Mouse (Mus musculus): ENCODE data around the gene D330045A20Rik.
"Not testable (repeated sequence)": the region's sequence is repeated elsewhere in the genome, so short reads cannot be mapped to it uniquely, and the experiment has no call there.

Gene D330045A20Rik

GRCm38 (mm10) chrX:139480022-139480894, at the start of gene D330045A20Rik:
Gene D330045A20Rik (plus strand): TSS chrX:139480367.
- no peak for DNase-seq (ENCODE audit: low spot score in 2 of 2)

- DNase-seq (ENCODE audit: low spot score in 2 of 2) = no peak
Observed at GRCm38 (mm10) chrX:139432550-139432949, 47.6 kb upstream of the D330045A20Rik start.

DNA sequence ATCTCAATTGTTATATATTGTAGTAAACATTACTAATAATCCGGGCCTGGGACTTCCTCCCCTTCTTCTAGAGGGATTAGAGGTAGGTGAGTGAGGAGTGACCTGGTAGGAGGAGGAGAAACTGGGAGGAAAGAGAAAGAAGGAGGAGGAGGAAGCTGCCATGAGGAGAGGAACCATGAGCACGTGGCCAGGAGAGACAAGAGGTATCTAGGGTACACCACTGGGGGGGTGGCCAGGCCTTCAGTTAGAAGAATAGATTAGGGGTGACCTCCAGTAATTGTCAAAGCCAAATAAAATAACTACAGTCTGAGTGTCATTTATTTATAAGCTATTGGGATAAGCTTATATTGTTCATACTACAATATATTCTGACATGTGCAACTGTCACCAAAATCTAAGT, 45.0 kb upstream of the D330045A20Rik start:
- DNase-seq (ENCODE audit: low spot score in 2 of 2) = no peak

DNA sequence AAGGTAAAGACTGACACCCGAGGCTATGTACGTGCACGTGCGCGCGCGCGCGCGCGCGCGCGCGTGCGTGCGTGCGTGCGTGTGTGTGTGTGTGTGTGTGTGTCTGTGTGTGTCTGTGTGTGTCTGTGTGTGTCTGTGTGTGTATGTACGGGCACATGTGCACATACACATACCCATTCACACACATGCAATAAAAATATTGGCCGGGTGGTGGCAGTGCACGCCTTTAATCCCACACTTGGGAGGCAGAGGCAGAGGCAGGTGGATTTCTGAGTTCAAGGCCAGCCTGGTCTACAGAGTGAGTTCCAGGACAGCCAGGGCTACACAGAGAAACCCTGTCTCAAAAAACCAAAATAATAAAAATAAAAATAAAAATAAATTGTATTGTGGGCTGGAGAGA, 39.1 kb upstream of the D330045A20Rik start:
- DNase-seq (ENCODE audit: low spot score in 2 of 2) = not testable (repeated sequence)

DNA sequence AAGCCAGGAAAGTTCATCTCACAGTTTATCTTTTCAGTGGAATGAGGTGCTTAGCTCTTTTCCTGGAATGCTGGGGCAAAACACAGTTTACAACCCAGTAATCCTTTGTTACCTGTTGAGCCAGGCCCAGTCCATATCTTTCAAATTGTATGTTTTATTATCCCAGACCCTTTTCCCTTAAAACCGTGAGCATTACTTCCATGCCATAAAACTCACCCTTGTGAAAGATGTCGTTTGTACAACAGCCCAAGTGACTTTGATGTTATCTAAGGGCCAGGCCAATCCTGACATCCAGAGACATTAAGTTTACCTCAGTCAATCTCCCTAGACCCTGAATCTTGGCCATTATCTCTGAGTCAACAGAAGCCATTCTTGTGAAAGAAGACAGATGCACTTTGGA, 23.4 kb upstream of the D330045A20Rik start:
- DNase-seq (ENCODE audit: low spot score in 2 of 2) = no peak

DNA sequence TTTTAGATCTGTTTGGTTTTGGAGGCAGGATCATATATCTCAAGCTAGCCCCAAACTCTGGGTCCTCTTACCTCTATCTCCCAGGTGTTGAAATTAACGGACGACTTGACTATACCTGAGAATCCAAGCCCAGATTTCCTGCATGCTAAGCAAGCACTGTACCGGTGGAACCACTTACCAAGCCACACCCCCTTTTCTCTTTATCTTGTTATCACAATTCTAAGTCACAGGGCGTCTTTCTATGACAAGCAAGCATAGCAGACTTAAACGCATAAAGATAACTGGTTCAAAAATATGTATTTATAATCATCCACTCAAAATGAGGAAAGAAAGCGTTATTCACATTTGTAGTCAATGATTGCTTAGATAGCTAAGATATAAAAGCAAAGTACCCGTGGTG, 1.9 kb downstream of the D330045A20Rik start:
- DNase-seq (ENCODE audit: low spot score in 2 of 2) = no peak

- DNase-seq (ENCODE audit: low spot score in 2 of 2) = no peak
Observed at GRCm38 (mm10) chrX:139484974-139485373, 4.8 kb downstream of the D330045A20Rik start.

DNA sequence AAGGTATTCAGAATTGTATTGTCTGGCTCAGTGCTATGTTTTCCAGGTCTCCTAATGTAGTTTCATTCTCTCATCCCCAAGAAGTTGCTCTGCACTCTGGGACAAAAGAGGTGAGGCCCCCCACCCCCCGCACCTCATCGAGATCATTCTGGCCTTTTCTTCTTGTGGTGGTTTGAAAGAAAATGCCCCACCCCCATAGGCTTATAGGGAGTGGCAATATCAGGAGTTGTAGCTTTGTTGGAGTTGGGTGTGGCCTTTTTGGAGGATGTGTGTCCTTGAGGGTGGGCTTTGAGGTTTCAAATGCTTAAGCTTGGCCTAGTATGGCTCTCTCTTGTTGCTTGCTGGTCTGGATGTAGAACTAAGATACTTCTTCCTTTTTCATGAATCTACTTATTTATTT, 36.0 kb downstream of the D330045A20Rik start:
- DNase-seq (ENCODE audit: low spot score in 2 of 2) = no peak

- DNase-seq (ENCODE audit: low spot score in 2 of 2) = no peak
Observed at GRCm38 (mm10) chrX:139519251-139519650, 39.1 kb downstream of the D330045A20Rik start.

DNA sequence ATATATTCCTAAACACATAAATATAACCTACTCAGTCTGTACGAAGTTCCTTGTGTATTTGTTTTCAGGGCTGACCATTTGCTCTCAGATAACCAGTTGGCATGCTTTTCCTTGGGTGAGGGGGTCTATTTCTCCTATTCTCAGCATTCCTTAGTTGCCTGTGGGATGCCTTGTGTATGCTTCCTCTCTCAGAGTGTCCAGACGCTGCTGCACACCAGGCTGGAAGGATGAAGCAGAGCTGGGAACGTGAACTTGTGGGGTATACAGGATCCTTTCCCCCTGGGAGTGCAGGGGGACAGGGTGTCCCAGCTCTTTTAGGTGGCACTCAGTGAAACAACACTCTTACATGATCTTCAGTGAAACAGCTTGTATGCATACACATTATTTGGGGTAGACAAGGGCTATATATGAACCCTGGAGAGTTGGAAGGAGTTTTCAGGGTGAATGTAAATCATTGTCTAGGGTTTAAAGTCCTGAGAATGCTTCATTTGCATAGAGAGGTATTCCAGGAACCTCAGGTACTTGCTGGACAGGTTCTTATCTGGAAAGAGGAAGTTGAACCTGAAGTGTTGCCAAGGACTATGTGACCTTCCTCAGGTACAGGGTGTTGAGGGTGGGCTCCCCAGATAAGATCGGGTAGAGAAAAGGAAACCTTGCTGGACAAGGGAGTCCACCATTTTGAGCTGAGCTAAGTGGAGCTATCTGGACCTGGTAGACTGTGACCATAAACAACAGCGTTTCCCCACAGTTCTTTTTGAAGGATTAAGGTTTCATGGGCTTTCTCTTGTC, 44.3 kb downstream of the D330045A20Rik start:
- DNase-seq (ENCODE audit: low spot score in 2 of 2) = no peak

DNA sequence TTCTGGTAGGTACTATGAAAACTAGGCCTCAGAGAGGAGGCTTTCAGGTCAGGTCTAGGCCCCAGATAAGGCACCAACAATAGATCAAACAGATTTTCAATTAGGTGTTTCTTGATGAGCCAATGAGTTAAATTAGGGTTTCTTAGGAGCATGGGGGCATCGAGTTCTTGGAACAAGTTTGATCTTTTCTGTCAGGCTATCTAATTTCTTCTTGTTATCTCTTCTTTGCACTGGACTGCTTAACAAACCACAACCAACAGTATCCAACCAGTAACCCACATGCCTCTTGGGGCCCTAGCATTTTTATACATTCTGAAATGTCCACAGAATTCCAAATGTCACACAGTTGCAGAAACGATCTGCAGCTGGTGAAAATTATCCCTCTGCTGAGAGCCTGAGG, 45.6 kb downstream of the D330045A20Rik start:
- DNase-seq (ENCODE audit: low spot score in 2 of 2) = no peak

DNA sequence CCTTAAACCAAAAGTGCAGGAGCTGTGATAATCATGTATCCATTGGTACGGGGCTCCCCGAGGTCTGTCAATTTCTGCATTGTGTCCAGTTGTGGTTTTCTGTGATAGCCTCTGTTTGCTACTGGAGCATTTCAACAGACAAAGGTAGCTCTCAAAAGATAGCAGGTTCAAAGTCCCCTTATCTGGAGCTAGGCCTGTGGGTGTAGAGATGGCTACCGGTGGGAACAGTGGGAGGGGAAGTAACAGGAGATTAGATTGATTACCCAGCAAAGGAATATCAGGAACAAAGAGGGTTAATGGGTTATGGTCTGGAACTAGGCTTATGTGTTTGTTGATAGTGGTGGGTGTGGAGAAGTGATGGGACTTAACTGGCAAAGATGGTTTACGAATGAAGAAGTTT, 46.8 kb downstream of the D330045A20Rik start:
- DNase-seq (ENCODE audit: low spot score in 2 of 2) = no peak

DNA sequence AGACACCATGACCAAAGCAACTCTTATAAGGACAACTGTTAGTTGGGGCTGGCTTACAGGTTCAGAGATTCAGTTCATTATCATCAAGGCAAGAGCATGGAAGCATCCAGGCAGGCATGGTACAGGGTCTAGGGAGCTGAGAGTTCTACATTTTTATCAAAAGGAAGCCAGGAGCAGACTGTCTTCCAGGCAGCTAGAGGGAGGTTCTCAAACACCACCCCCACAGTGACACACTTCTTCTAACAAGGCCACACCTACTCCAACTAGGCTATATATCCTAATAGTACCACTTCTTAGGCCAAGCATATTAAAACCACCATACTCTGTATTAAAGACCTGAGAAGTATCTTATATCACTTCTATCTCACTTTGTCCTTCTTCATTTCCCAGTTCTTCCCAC, 49.5 kb downstream of the D330045A20Rik start:
- DNase-seq (ENCODE audit: low spot score in 2 of 2) = no peak

DNA sequence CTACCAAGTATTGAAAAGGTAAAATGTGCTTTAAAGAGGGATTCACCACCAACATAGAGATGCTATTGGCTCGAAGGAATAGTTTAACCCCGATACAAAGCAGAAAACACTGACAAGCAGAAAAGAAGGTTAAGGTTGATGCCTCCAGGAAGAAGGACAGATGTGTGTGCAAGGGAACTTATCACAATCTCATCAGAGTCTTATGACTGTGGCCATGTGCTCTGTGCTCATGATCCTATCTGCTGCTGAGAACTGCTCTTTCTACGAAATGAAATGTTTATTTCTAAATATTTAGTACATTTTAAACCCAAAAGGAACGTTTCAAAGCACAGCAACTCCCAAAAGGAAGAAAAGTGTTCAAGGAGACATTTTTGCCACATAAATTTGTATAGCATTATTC, 52.1 kb downstream of the D330045A20Rik start:
- DNase-seq (ENCODE audit: low spot score in 2 of 2) = no peak

DNA sequence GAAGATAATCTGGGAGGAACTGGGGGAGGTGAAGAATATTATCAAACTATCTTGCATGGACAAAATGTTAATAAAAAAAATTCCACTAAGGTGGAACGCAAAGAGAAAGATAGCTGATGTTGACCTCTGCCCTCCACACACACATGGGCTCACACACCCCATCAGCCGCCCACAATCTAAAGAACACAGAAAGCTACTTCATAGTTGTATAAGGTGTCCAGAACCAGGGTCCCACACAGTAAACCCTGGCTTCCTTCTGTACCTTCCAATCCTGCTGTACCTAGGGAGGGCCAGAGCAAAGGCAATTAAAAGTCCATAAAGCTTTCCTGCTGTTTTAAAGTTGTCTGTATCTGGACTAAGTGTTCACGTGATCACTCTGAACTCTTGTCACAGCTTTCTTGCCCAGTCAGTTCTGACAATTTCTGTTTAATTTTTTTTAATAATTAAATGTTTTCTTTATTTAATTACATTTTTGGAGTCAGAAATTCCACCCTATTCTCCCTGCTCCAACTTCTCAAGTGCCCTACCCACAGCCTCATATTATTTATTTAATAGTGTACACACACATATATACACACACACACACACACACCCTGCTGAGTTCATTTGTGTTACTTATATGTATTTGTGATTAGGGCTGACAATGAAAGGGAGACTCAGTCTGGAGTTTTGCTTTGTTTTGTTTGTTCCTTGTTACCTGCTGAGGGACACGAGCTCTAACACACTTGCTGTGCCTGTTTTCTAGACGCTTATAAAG, 57.7 kb downstream of the D330045A20Rik start:
- DNase-seq (ENCODE audit: low spot score in 2 of 2) = no peak

DNA sequence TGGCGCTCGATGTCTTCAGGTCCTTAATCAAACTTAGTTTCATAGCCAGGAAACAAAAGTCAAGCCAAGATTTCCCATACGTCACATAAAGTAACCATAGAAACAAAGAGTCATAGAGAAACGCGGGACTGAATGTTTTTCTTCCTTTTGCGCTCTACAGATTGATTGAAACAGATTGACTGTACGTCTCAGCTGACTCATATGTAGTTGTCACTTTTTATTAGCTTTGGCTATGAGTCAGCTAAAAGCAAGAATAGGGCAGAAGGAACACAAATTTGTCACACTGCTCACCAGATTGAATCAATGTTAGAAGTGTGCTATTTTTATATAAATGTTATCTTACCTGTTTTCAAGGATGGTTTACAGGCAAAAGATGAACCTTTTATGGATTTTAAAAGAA, 63.6 kb downstream of the D330045A20Rik start:
- no peak for DNase-seq (ENCODE audit: low spot score in 2 of 2)

DNA sequence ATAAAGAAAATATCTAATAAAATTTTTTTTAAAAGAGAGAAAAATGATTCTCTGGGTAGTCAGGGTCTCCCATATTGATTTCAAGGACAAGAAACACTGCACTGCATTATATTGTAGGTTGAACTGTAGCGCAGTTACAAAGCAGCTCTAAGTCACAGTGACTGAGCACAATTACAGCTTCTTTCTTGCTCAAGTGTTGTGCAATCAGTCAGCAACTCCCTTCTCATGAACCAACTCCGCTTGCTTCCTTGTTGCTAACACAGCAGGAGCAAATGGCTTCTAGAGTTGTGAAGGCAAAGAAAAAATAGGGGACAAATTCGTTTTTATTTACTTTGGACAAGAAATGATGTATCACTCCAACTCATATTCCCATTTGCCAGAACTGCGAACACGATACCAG, 70.3 kb downstream of the D330045A20Rik start:
- no peak for DNase-seq (ENCODE audit: low spot score in 2 of 2)

GRCm38 (mm10) chrX:139552090-139552489, 71.9 kb downstream of the D330045A20Rik start:
- no peak for DNase-seq (ENCODE audit: low spot score in 2 of 2)

DNA sequence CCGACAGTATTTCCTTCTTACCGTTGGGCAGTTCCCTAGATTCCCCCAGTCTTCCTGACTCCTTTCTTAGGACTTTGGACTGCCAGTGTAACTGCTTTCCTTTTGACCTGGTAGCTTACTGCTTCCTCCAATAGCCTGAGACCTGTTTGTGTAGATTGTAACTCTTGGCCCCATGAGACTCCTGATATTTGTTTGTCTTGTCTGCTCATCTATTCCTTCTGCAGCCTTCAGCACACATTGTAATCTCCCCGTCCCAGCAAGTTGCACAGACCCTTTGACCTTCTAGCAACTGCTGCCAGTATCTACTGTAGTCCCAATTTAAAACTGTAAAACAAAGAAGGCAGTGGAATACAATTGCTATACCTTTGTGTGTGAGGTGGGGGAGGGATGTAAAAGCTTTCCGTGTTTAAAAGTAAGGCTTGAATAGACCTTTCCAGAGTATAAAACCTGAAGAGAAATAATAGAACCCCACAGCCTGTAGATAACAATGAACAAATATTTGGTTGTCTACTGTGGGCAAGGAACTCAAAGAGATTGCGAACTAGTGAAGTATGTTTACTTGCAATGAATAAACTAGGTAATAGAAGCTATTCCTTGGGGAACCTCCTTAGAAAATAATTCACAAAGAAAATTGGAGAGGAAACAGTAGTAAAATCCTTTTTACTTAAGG, 82.2 kb downstream of the D330045A20Rik start:
- no peak for DNase-seq (ENCODE audit: low spot score in 2 of 2)

- no peak for DNase-seq (ENCODE audit: low spot score in 2 of 2)
Observed at GRCm38 (mm10) chrX:139562925-139563461, 82.8 kb downstream of the D330045A20Rik start, which contains the start of gene Rnf128. Gene Rnf128 (plus strand): TSS chrX:139563316.

DNA sequence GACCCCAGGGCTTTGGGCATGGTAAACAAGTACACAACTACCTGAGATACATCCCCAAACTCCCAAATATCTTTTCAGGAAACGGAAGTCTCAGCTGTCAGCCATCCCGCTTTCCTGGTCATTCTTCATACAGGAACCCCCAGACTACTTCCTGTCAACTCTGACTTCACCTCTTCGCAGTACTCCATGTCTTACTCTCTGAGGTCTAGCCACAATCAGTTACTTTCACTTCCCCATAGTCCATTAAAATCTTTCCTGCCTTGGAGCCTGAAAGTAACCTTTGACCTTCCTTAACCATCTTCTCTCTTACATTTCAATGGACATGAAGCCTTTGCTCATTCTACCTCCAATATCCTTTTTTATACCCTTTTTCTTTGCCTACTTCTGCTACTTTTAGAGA, 89.9 kb downstream of the D330045A20Rik start:
- DNase-seq (ENCODE audit: low spot score in 2 of 2) = no peak

Data from spleen, postnatal 10 days (tissue).